Mouse (Mus musculus) olfactory bulb, adult 2 months (tissue): ENCODE results near the gene Dnajc8.

Experiments used
- CTCF ChIP-seq: fragments of 200-500 bp; IDR thresholded peaks from 2 replicates; pipeline ENCODE4 v1.5.1; 2012; ENCODE audit warnings: low read depth, mild to moderate bottlenecking, low read length, moderate library complexity; ENCODE audit not compliant: insufficient read depth
- POLR2A ChIP-seq: fragments of 200-500 bp; IDR thresholded peaks from 2 replicates; pipeline ENCODE4 v1.6.1; 2012; ENCODE audit warnings: mild to moderate bottlenecking, low read depth, low read length, moderate library complexity; ENCODE audit not compliant: insufficient read depth

DNA sequence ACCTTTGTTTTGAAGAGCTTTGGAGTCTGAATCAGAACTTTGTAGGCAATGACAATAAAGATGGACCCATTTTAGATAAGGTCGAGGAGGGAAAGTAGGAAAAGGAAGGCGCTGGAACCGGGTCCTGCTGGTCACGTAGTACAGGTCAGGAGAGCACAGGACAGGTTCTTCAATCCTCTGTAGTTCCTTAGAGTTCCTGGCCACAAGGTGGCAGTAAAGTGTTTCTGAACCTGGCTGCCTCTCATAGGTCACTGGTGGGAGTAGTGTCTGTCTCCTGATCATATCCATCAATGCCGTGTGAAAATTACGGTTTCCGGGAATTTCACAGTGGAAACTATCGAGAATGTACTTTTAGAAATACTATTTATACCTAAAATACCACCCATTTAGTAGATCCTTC, 10.5 kb downstream of the Dnajc8 start:
- TF ChIP-seq CTCF (peak; percentile 36; the same call in 1 of the 2 replicates), POLR2A (no peak)
